Mouse (Mus musculus) spleen, adult 18-20 months (tissue): Measurements from ENCODE around the gene Gm26602.
"Not testable (repeated sequence)": the region's sequence is repeated elsewhere in the genome, so short reads cannot be mapped to it uniquely, and the experiment has no call there.

Source experiments
- DNase-seq, 2 experiments: peaks; one replicate each; pipeline ENCODE4 v3.0.0; 2022; ENCODE audit warnings: mixed read lengths in 2 of 2

Gm26602 gene

DNA sequence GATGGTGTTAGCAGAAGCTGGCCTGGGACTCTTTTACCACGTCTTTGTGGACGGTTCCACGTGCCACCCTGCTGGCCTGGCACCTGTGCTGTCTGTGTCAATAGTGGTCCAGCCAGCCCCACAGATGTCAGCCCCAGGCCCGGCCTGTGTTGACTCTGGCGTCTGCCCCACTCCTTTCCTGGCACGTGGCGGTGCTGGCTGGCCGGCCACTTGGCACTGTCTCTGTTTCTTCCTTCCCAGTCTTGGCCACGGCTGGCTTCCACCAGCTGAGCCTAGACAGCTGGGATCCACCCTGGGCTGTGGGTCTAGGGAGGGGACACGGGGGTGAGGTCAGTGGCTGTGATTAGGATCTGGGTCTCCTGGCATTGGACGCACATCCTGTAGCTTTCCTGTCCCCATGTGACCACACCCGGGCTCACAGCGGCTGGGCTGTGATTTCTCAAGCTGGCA lies 23.6 kb downstream of the Gm26602 start:
- DNase-seq: no peak

DNA sequence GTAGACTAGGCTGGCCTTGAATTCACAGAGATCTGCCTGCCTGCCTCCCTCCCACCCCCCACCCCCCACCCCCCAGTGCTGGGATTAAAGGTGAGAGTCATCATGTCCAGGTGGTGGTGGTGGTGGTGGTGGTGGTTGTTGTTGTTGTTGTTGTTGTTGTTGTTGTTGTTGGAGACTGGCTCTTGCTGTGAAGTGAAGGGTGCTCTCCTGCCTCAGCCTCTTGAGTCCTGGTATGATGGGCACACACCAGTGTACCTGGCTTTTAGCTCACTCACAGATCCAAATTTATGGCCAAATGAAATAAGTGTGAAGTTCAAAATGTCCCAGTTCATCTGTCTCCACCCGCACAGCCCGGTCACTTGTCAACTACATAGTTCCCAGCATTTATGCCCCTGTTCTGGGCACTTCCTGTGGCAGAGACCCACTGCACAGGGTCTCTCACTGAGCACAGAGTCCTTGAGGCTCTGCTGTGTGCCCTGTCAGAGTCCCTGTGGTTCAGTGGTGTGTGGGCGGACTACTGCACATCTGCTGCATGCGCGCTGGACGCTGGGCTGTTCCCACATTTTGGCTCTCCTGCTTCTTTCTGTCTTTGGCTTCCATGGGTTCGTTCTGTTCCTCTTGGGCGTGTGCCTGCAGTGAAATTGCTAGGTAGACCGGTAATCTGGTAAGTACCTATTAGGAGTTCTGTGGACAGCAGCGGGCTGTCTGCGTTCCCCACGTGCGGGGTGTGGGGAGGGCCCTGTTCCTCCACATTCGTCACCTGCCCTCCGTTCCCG lies 24.3 kb downstream of the Gm26602 start:
- DNase-seq: no peak

DNA sequence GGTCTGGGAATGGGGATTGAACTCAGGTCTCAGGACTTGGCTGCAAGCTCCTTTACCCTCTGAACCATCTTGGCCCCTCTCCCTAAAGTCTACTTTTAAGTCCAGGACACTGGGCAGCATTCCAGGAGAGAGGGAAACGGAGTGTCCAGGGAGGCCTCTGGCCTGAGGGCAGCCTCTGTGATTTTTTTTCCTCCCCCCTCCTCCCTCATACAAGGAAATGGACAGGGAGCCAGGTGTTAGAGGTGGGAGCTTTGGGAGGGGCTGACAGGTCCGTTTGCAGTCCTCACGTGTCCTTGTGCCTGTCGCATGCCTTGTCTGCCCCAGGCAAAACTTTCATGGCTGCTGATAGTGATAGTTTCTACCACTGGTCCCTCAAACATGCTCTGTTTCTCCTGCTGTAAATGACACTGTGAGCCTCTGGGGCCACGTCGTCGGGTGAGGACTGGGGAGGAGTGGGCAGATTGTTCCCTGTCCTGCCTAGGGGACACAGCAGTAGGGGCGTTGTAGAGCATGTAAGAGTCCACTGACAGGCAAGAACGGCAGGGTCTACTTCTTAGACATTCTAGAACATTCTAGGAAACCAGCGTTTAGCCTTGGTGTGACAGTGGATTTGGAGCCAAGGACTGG lies 25.7 kb downstream of the Gm26602 start:
- DNase-seq: no peak

DNA sequence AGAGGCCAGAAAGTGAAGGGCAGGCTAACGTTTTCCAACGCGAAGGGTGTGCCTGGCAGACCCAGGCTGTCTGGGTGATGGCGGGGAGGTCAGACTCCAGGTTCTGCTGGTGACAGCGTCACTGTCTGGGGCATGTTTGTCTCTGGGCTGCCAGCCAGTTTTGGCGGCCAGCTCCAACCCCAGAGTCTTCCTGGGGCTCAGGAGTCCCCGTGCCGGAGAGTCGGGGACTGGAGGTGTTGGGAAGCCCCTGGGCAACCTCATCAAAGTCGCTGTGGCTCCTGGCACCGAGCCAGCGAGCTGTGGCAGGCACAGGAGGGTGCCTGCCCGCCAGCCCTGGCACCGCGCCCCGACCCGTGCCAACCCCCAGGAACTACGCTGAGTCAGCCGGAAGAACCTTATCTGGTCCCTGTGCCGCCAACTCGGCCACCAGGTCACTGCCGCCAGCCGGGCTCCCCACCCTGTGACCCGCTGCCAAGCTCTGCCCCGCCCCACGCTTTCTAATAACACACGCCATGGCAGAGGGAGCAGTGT lies 26.3 kb downstream of the Gm26602 start:
- DNase-seq: peak; percentile 78 to 82

DNA sequence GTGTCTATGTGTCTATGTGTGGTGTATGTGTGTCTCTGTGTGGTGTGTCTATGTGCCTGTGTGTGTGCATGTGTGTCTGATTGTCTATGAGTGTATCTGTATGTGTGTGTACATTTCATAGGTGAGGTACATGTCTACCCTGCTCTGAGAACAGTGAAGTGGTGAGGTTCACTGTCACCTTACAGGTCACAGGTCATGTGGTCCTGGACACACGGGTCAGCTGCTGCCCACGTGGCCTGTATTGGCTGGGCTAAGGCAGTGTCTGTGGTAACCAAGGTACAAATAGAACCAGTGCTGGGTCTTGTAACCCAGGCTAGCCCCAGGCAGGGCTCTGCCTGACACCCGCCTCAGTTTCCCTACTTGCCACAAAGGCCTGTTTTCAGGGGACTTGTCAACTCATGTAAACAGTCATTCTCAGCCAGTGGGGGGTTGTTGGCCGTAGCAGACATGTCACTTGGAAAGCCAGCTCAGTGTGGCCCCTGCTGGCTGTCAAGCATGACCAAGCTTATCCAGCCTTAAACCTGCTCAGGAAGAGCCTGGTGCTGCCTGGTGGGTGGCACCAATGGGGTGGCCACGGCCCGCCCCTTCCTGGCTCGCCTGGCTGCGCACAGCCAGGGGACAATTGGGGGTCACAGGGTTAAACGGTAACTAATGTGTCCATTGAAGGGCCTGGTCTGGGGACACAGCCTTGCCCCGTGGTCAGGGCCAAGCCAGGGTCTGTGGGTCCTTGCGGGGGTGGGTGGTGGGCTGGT lies 27.3 kb downstream of the Gm26602 start:
- no peak for DNase-seq

DNA sequence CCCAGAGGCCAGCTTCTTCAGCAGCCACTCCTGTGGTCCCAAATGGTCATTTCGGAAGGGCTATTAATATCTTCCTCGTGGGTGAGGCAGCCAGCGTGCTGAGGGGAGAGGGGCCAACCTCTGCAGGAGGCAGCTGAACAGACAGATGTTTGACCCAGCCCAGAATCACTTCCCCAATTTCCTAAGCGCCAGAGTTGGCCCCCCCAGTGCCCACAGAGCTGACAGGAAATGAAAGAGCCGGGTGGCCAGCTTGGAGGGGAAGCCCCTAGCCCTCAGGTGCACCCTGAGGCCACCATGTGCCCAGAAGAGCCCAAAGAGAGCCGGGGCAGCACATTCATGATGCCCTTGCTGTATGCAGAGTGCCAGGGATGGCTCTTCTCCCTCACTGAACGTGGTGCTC lies 30.1 kb downstream of the Gm26602 start:
- DNase-seq: peak; percentile 77 to 84

DNA sequence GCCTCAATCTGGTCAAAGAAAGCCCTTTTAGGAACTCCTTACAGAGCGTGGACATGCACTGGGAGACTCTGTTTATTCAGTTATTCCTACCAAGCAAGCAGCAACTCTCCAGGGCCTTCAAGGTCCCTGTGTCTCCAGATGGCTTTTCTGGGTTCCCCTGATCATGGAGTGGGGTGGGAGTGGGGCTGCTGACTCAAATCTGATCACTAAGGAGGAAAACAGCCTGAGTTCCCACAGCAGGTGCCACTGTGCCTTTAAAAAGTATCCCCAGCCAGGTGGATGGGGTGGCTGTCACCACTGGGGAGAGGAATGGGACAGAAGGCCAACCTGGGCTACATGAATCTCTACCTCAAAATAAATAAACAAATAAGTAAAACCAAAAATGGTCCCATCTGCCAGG lies 32.3 kb downstream of the Gm26602 start:
- no peak for DNase-seq

DNA sequence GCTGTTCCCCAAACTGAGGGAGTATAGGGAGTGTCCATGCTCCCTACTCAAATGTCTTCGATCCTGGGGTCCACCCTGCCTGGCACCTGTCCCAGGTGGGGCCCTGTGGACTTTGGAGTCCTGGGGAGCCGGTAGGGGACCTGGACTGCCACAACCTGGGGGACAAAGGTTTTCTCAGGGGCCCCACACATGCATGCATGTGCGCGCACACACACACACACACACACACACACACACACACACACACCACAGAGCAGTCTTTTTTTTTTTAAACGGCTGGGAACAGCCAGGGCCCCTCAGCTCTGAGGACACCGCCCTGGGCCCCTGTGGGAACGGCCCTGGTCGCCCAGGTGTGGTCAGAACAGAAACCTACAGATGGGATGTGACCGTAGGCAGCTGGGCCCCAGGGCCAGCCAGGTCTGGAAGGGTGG lies 32.8 kb downstream of the Gm26602 start:
- DNase-seq: no peak

DNA sequence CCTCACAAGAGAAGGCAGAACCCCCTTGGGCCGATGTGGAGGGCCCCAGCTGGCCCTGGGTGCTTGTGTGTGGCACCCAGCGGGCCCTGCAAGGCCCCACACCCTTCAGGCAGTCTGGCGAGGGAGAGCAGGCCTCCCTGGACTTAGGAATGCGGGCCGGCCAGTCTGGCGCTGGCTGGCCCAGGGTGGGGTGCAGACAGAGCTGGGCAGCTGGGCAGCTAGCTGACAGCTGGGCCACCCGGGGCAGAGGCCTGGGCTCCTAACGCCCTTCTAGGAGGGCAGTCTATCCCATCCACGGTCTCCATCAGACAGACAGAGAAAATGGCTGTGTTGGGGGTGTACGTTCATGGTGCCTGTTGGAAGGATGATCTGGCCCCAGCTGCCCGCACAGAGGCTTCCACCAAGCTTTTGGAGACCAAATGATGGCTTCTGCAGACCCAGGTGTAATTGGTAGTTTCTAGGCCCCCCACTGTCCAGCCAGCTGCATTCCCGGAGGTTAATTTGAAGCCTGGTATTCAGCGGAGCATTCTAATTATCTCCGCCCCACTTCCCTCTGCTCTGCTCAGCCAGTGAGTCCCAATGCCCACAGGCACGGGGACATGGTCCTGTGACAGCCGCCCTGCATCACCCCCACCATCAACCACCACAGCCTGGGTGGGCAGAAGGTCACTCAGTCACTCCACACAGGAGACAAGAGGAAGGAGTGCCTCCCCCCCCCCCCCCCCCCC lies 35.0 kb downstream of the Gm26602 start:
- DNase-seq: no peak

DNA sequence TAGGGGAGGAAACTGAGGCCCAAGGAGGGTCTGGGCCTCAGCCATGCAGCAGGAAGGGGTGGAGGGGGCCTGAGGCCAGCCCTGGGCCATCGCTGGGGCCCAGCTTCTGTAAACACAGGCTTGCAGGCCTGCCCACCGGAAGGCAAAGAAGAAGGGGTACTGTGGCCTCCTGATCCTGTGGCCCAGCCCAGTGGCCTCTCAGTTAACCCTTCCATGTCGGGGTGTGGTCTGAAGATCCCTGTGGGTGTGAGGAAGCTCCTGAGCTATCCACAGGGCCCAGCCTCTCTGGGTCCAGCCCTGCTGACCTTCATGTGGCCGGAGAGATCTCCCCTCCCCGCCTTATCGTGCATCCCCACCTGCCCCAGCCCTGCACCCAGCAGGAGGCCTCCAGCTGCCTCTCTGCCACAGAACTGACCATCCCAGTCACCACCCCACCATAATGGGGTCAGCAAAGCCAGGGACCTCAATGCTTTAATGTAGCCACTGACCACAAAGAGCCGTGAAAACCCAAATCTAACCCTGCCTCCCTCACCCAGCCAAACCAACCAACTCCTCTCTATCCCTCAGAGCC lies 36.2 kb downstream of the Gm26602 start:
- no peak for DNase-seq

DNA sequence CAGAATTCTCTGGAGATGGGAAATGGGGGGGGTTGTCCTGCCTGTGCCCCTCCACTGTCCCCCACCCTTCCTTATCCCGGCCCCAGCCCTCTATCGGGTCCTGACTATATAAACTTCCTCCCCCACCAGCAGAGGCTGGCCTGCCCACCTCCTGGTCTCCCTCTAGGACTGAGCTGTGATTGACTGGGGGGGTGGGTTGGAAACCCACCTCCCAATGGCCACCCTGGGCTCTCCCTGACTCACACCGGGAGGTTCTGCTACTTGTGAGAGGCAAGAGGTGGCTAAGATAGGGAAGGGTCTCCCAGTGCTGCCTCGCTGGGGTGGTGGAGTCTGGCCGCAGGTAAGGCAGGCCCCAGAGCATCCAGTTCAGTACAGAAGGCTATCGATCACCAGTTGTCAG lies 36.8 kb downstream of the Gm26602 start:
- DNase-seq: no peak

DNA sequence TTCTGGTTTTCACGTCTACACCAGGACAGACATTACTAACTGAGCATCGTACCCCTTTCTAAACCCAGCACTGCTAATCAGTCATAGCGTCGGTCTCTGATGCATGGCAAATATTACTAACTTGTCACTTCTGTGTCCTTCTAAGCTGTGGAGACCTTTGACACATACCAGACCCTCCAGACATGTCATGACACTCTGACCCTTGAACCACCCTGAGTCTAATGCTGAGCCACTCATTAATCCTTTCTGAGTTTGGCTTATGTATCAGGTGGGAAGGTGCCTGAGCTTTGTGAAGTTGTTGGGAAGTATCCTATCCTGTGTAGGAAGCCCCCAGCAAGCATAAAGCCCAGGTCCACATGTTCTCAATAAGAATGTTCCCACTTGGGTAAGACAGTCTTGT lies 39.2 kb downstream of the Gm26602 start:
- no peak for DNase-seq

DNA sequence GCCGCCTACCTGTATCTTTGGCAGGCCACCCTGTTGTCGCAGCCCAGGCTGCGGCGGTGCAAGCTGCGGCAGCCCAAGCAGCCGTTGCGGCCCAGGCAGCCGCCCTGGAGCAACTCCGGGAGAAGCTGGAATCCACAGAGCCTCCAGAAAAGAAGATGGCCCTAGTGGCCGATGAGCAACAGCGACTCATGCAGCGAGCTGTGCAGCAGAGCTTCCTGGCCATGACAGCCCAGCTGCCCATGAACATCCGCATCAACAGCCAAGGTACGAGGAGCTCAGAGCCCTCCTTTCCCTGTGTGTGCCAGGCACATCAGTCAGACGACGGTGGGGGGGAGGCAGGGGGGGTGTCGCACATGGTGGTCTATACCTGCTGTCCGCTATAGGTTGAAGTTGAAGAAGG lies 40.0 kb downstream of the Gm26602 start:
- no peak for DNase-seq

DNA sequence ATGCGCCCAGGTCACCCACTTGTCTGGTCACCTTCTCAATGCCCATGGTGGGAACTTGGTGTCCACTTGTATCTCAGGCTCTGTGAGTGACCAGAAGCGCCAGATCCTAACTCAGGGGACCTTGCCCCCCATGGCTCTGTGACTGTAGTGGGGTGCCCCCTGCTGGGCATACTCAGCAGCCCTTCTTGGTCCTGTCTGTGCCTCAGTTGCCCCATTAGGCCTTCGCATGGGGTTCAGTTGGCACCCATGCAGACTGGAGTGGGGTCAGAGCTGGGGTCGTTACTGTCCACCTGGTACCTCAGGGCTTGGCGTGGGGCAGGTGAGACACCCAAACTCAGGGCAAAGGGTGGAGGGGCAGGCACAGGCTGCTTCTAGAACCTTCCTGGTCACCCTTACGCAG lies 43.3 kb downstream of the Gm26602 start:
- peak in 1 of 2 experiments; percentile 64 for DNase-seq

DNA sequence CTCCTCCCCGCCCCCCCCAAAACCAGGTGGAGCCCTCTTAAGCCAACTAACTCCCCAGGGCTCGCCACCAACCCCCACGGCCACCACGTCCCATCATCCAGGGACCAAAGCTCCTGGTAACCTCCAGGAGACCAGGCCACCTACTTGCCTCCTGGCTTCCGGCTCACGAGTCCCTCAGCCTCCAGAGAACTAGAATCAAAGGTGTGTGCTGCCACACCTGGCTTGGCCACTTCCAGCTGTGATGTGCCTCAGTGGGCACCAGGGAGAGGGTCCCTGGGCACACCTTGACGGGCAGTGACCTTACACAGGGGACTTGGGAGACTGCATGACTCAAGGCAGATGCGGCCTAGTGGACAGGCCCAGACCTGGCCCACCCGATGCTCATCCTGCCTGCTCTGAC lies 45.0 kb downstream of the Gm26602 start:
- no peak for DNase-seq

DNA sequence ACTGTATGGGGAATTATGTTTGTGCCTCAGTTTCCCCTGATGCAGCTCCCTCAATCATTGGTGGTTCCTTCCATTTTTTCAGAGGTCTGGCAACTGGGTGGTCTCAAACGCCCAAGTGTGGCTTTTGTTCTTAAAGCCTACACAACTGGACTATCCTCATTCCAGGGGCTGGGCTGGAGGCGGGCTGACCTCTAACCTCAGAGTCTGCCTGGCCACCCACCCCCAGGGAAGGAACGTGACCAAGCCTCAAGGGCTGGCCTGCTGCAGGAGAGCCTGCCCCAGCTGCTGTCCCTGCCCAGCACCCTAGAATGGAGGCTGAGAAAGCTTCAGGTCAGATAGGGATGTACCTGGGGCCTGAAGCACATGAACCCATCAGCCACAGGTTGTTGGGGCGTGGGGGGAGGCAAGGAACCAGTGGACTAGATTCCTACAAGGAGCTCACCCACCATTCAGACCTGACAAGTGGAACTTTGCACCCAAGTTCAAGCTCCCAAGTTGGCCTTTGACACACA lies 46.0 kb downstream of the Gm26602 start:
- no peak for DNase-seq

DNA sequence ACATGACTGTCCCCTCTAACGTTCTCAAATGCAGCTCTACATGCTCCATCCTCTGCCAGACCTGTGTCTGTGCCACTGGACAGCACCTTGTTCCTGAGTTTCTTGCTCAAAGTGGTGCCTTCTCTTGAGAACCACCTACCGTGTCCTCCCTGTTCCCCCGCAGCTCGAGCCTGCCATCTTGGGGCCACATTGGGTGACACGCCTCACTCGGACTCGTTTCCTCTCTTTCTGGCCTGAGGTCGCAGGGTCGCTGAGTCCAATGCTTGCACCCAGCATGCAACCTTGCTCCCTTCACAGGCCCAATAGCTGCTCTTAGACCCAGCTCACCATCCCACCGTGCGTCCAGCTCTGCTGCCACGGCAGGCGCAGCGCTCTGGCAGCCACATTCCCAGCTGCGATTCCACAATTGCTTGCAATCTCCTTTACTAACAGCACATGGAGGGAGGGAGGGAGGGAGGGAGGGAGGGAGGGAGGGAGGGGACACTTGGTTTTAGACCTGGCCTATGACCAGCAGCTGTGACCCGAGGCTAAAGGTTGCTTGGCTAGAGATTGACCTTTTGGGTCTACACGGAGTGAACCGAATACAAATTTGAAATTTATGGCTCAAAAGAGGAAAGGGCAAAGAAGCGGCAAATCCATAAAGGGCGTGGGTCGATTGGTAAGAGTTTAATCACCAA lies 47.6 kb downstream of the Gm26602 start:
- DNase-seq: peak; percentile 74 to 90

DNA sequence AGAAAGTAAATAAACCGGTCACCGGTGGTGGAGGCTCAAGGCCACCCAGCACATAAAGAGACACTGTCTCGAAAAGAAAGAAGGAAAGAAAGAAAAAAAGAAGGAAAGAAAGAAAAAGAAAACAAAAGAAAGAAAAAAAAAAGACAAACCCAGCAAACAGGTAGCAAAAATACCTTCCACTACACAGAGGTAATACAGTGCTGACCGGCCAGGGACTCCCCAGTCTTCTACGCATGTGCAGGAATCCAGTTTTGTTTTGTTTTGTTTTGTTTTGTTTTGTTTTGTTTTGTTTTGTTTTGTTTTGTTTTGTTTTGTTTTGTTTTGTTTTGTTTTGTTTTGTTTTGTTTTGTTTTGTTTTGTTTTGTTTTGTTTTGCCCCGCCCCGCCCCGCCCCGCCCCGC lies 48.8 kb downstream of the Gm26602 start:
- not testable (repeated sequence) for DNase-seq

DNA sequence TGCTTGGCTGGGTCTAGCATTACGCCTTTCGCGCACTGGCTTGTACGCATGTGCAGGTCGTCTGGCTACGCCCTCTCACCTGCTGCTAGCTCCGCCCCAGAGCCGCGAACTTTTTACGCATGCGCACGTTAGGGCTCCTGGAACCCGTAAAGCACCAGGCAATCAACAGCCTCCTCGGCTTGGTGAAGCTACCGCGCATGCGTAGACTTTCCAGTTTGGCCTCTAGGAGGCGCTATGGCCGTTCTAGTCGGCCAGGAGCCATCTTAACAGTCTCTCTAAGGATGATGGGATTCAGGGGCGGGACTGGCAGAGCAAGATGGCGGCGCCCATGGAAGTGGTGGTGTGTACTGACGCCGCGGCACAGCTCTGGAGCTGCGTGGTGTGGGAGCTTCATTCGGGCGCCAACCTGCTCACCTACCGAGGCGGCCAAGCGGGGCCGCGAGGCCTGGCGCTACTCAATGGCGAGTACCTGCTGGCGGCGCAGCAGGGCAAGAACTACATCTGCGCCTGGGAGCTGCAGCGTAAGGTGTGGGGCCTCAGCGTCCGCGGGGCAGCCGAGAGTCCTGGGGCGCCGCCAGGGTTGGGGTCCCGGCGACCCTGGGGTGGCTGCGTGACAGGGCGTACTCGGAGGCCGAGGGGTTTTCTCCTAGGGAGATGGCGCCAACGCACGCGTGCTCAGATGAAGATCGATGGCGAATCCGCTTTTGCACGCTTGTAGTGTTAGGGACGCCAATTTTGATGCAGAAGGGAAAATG lies 49.4 kb downstream of the Gm26602 start, which contains the start of gene Wdr18:
Gene Wdr18, plus strand, starts transcription at position 306 of the 755 bp plus-strand sequence.
- peak; percentile 97 to 99 for DNase-seq
